Mouse (Mus musculus) kidney, postnatal 0 days (tissue): ENCODE data around the gene Mprip. TPM values are rescaled to one million over a fixed set of nuclear protein-coding genes. Genes with fewer than 3 reads are reported as not detected.
"Not testable (repeated sequence)": the region's sequence is repeated elsewhere in the genome, so short reads cannot be mapped to it uniquely, and the experiment has no call there.

Experiments used
- ATAC-seq: fragments of 200-750 bp; cut with Nextera tagmentation; replicated peaks from 2 replicates; pipeline ENCODE4 v1.8.0; 2017; ENCODE audit warnings: low read depth, moderate number of reproducible peaks, moderate TSS enrichment, moderate library complexity; ENCODE audit not compliant: low FRiP score
- DNase-seq: peaks from one replicate; pipeline ENCODE4 v3.0.0-alpha.2; 2016; ENCODE audit warnings: low spot score
- H3K27ac ChIP-seq: fragments of 300-500 bp; sonication (generic); 2 replicates; pipeline ENCODE4 v1.5.1; 2014; ENCODE audit warnings: mild to moderate bottlenecking
- H3K27me3 ChIP-seq: fragments of 300-500 bp; sonication (generic); 2 replicates; pipeline ENCODE4 v1.6.1; 2014; ENCODE audit warnings: low read length, mixed read lengths; ENCODE audit not compliant: insufficient read depth
- H3K36me3 ChIP-seq: fragments of 300-500 bp; sonication (generic); 2 replicates; pipeline ENCODE4 v1.6.1; 2014; ENCODE audit warnings: low read length, mixed read lengths; ENCODE audit not compliant: insufficient read depth
- H3K4me1 ChIP-seq: fragments of 300-500 bp; sonication (generic); replicated peaks from 2 replicates; pipeline ENCODE4 v1.6.1; 2014; ENCODE audit warnings: antibody characterized with exemption, low read length, mixed read lengths; ENCODE audit not compliant: insufficient read depth
- H3K4me2 ChIP-seq: fragments of 300-500 bp; sonication (generic); 2 replicates; pipeline ENCODE4 v1.6.1; 2014; ENCODE audit warnings: mild to moderate bottlenecking, low read length, moderate library complexity, mixed read lengths
- H3K4me3 ChIP-seq: fragments of 300-500 bp; sonication (generic); replicated peaks from 2 replicates; pipeline ENCODE4 v1.5.1; 2014; ENCODE audit warnings: low read depth, low read length
- H3K9ac ChIP-seq: fragments of 300-500 bp; sonication (generic); 2 replicates; pipeline ENCODE4 v1.6.1; 2014; ENCODE audit warnings: low read depth, low read length
- H3K9me3 ChIP-seq: fragments of 300-500 bp; sonication (generic); replicated peaks from 2 replicates; pipeline ENCODE4 v1.6.1; 2016; ENCODE audit warnings: low read length, inconsistent platforms, mixed read lengths
- CTCF ChIP-seq: IDR thresholded peaks from 2 replicates; pipeline ENCODE4 v1.5.1; 2016; ENCODE audit warnings: antibody characterized with exemption, low read depth, mild to moderate bottlenecking, moderate library complexity
- whole genome bisulfite sequencing: fragments of 180-500 bp; shearing (Covaris S2); extraction: QIAGEN DNeasy Blood & Tissue Kit; methylation state at CpG from one replicate; pipeline ENCODE4 v1.1.7; 2014; 5-methylcytosine and 5-hydroxymethylcytosine counted together
- polyA plus RNA-seq: library from polyadenylated mRNA; unstranded; fragments of >200 nt; fragmentation: Nextera tagmentation; extraction: Ambion mirVana; gene quantifications from 2 replicates; pipeline ENCODE4 v1.2.1, GENCODE M21; 2015

Mprip gene
- polyA plus RNA-seq, result 67.4 and 76.8 TPM in 2 replicates

DNA sequence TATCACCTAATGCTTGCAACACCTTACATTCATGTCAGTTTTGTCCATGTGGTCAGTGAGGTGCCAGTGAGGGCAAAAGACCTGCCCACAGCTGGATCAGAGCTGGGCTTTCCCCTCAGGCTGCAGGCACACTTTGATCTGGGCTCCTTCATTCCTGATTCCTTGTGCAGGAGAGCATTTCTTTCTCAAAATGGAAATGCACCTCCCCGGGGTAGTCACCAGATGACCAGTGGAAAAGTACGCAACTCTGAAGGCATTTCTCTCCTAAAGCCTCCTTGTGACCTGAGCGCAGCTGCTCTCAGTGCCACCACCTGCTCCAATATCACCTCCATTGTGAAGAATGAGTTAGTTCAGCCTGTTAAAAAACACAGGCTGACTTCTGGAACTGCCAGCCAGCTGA lies at the start of gene Mprip:
Gene Mprip (plus strand): TSS at position 301 of the 400 bp plus-strand sequence.
- H3K9me3 ChIP-seq, result no peaks in the 10 kb centered on the region
- 72% methylated on average over 3 of the region's 3 CpGs for WGBS
- no peaks in the 10 kb centered on the region for H3K27me3 ChIP-seq
- H3K4me2 ChIP-seq, result peak within 1 kb of the TSS; percentile 77
- H3K4me1 ChIP-seq, result peaks cover 31% of the 10 kb centered on the region
- H3K9ac ChIP-seq, result peak within 1 kb of the TSS; percentile 90
- peak within 1 kb of the TSS; percentile 94 for H3K27ac ChIP-seq
- TF ChIP-seq CTCF, result no peak
- no peaks in the 10 kb centered on the region for H3K36me3 ChIP-seq
- peak within 1 kb of the TSS; percentile 77 for H3K4me3 ChIP-seq
- ATAC-seq (no peak), DNase-seq (no peak)

- WGBS, result 73% methylated on average over 5 of the region's 5 CpGs
- H3K36me3 ChIP-seq, result no peaks in the 10 kb centered on the region
- no peaks in the 10 kb centered on the region for H3K4me1 ChIP-seq
- no peak for TF ChIP-seq CTCF
- H3K27ac ChIP-seq, result no peak overlapping the region
- ATAC-seq (no peak), DNase-seq (no peak)
- no peaks in the 10 kb centered on the region for H3K9me3 ChIP-seq
- H3K4me2 ChIP-seq, result no peak overlapping the region
- H3K27me3 ChIP-seq, result no peaks in the 10 kb centered on the region
- no peak overlapping the region for H3K4me3 ChIP-seq
- H3K9ac ChIP-seq, result no peak overlapping the region
These were observed 49.5 kb upstream of the Mprip start for GRCm38 (mm10) chr11:59611646-59612045.

- TF ChIP-seq CTCF, result peak; percentile 70
- Histone ChIP-seq H3K4me1 (no peaks in the 10 kb centered on the region), H3K9me3 (no peaks in the 10 kb centered on the region), H3K27me3 (no peaks in the 10 kb centered on the region), H3K4me3 (no peak overlapping the region), H3K9ac (no peak overlapping the region), H3K36me3 (no peaks in the 10 kb centered on the region), H3K27ac (no peak overlapping the region), H3K4me2 (no peak overlapping the region)
- 24% methylated on average over 4 of the region's 4 CpGs for WGBS
- DNase-seq (peak; percentile 65), ATAC-seq (no peak)
These were observed 47.0 kb upstream of the Mprip start for GRCm38 (mm10) chr11:59614120-59614519.

DNA sequence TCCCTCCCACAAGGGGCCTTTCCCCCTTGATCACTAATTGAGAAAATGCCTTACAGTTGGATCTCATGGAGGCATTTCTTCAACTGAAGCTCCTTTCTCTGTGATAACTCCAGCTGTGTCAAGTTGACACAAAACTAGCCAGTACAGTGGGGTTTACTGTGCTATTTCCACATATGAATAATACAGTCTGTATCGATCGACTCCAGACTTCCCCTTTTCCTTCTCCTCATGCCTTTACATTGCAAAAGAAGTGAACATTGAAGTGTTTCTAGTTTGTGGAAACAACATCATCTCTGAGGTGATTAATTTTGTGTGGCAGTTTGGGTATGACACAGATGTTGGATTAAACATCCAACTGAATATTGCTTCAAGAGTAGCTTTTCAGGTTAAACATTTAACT lies 44.1 kb upstream of the Mprip start:
- not testable (repeated sequence) for ATAC-seq, H3K4me3 ChIP-seq, H3K27me3 ChIP-seq, H3K36me3 ChIP-seq, H3K4me1 ChIP-seq, H3K9me3 ChIP-seq, H3K9ac ChIP-seq, H3K4me2 ChIP-seq, H3K27ac ChIP-seq, DNase-seq
- WGBS, result 98% methylated on average over 2 of the region's 2 CpGs

DNA sequence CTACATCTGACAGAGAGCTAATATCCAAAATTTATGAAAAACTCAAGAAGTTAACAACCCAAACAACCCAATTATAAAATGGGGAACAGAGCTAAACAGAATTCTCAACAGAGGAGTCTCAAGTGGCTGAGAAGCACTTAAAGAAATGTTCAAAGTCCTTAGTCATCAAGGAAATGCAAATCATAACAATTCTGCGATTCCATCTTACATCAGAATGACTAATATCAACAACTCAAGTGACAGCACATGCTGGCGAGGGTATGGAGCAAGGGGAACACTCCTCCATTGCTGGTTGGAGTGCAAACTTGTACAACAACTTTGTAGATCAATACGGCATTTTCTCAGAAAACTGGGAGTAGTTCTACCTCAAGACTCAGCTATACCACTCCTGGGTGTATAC lies 38.9 kb upstream of the Mprip start:
- Histone ChIP-seq H3K36me3 (no peaks in the 10 kb centered on the region), H3K9ac (no peak overlapping the region), H3K9me3 (no peaks in the 10 kb centered on the region), H3K4me1 (no peaks in the 10 kb centered on the region), H3K27ac (no peak overlapping the region), H3K4me2 (no peak overlapping the region), H3K4me3 (no peak overlapping the region), H3K27me3 (no peaks in the 10 kb centered on the region)
- WGBS, result 73% methylated on average over 3 of the region's 3 CpGs
- no peak for TF ChIP-seq CTCF
- ATAC-seq (no peak), DNase-seq (no peak)

DNA sequence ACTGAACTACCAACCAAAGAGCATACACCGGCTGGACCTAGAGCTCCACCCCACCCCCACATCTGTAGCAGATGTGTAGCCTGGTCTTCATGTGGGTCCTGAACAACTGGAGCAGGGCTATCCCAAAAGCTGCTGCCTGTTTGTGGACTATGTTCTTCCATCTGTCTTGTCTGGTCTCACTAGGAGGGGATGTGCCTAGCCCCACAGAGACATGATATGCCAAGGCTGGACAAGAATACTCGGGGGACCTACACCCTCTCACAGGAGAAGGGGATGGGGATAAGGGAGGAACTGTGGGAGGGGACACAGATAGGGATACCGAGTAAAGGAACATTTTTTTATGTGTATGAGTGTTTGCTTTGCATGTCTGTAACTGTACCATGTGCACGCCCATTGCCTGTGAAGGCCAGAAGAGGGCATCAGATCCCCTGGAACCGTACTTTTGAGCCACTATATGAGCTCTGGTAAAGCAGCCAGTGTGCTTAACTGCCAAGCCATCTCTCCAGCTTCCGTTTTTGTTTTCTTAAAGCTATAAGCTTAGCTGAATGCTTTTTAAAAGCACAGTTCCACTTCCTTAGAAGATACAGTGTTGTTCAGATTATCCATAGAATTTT lies 37.0 kb upstream of the Mprip start:
- WGBS, result 25% methylated on average over 6 of the region's 6 CpGs
- peak; percentile 96 for TF ChIP-seq CTCF
- H3K27me3 ChIP-seq, result no peaks in the 10 kb centered on the region
- no peaks in the 10 kb centered on the region for H3K9me3 ChIP-seq
- no peak overlapping the region for H3K9ac ChIP-seq
- peak; percentile 88 for DNase-seq
- no peaks in the 10 kb centered on the region for H3K36me3 ChIP-seq
- H3K27ac ChIP-seq, result no peak overlapping the region
- H3K4me2 ChIP-seq, result no peak overlapping the region
- ATAC-seq, result peak; percentile 68
- no peaks in the 10 kb centered on the region for H3K4me1 ChIP-seq
- H3K4me3 ChIP-seq, result no peak overlapping the region

GRCm38 (mm10) chr11:59626192-59626591 lies 34.9 kb upstream of the Mprip start:
- Histone ChIP-seq H3K27ac (no peak overlapping the region), H3K4me3 (no peak overlapping the region), H3K9ac (no peak overlapping the region), H3K4me1 (no peaks in the 10 kb centered on the region), H3K36me3 (no peaks in the 10 kb centered on the region), H3K9me3 (no peaks in the 10 kb centered on the region), H3K4me2 (no peak overlapping the region), H3K27me3 (no peaks in the 10 kb centered on the region)
- 84% methylated on average over 7 of the region's 7 CpGs for WGBS
- DNase-seq (no peak), ATAC-seq (no peak)
- no peak for TF ChIP-seq CTCF
